ENCODE assay signal across 1 mouse cellular context in genomic region chr6:87846813-87847212, GRCm38 (mm10).
TF ChIP-seq lines count a peak whose summit lies in the region.

No protein-coding gene starts in this region.

TF ChIP-seq in CH12.LX, 34 proteins besides CTCF, POLR2A, EP300 and RAD21 (continued from another document):
- no peak for TF ChIP-seq MAZ (IDR thresholded peaks at IDR 0.05; ENCODE audit: low read depth, low read length)
- no peak for TF ChIP-seq ZNF384 (IDR thresholded peaks at IDR 0.05; ENCODE audit: low read depth, low read length)
- no peak for TF ChIP-seq MEF2A (IDR thresholded peaks at IDR 0.05; ENCODE audit: borderline replicate concordance, low read depth, low read length)
- TF ChIP-seq ETS1 (conservative IDR thresholded peaks at IDR 0.05; ENCODE audit: low read depth, low read length) = no peak
- TF ChIP-seq NRF1 (IDR thresholded peaks at IDR 0.05; ENCODE audit: low read depth, low read length) = no peak
- no peak for TF ChIP-seq RCOR1 (conservative IDR thresholded peaks at IDR 0.05; ENCODE audit: low read depth, low read length)
- TF ChIP-seq SMC3 (IDR thresholded peaks at IDR 0.05; ENCODE audit: low read depth, low read length) = no peak
